Mouse (Mus musculus) ovary, postnatal 36 days (tissue): ENCODE data around the gene Syt17.

Experiments used
- DNase-seq: peaks from one replicate; pipeline ENCODE4 v3.0.0; 2022; ENCODE audit warnings: low spot score, mixed read lengths

Gene Syt17

GRCm38 (mm10) chr7:118462818-118463762 lies 15.1 kb upstream of the Syt17 start:
- DNase-seq: no peak

- DNase-seq: no peak
These were observed 13.5 kb upstream of the Syt17 start for GRCm38 (mm10) chr7:118461400-118462136.

- no peak for DNase-seq
These were observed 5.7 kb upstream of the Syt17 start for GRCm38 (mm10) chr7:118453722-118454121.

GRCm38 (mm10) chr7:118452940-118453339 lies 4.9 kb upstream of the Syt17 start:
- no peak for DNase-seq

- peak; percentile 52 for DNase-seq
These were observed 510 bp downstream of the Syt17 start for GRCm38 (mm10) chr7:118447291-118448133.

- DNase-seq: no peak
These were observed 4.0 kb downstream of the Syt17 start for GRCm38 (mm10) chr7:118443895-118444485.

GRCm38 (mm10) chr7:118443371-118443770 lies 4.7 kb downstream of the Syt17 start:
- no peak for DNase-seq

GRCm38 (mm10) chr7:118441535-118441934 lies 6.5 kb downstream of the Syt17 start:
- no peak for DNase-seq

GRCm38 (mm10) chr7:118437101-118437802 lies 10.8 kb downstream of the Syt17 start:
- no peak for DNase-seq

GRCm38 (mm10) chr7:118428937-118429336 lies 19.1 kb downstream of the Syt17 start:
- DNase-seq: no peak

GRCm38 (mm10) chr7:118419491-118420180 lies 28.4 kb downstream of the Syt17 start:
- no peak for DNase-seq

GRCm38 (mm10) chr7:118414183-118414582 lies 33.8 kb downstream of the Syt17 start:
- DNase-seq: no peak

- DNase-seq: no peak
These were observed 36.1 kb downstream of the Syt17 start for GRCm38 (mm10) chr7:118411877-118412276.

GRCm38 (mm10) chr7:118409421-118409820 lies 38.6 kb downstream of the Syt17 start:
- DNase-seq: no peak

GRCm38 (mm10) chr7:118405251-118405650 lies 42.8 kb downstream of the Syt17 start:
- DNase-seq: no peak

GRCm38 (mm10) chr7:118402576-118403022 lies 45.4 kb downstream of the Syt17 start:
- DNase-seq: no peak

GRCm38 (mm10) chr7:118401949-118402348 lies 46.1 kb downstream of the Syt17 start:
- no peak for DNase-seq

- DNase-seq: no peak
These were observed 48.3 kb downstream of the Syt17 start for GRCm38 (mm10) chr7:118399764-118400163.

GRCm38 (mm10) chr7:118390705-118391104 lies 57.3 kb downstream of the Syt17 start:
- DNase-seq: no peak

- DNase-seq: no peak
These were observed 67.0 kb downstream of the Syt17 start for GRCm38 (mm10) chr7:118380996-118381395.
